Mouse (Mus musculus) right cerebral cortex, postnatal 25 days (tissue): ENCODE data around the gene Adra2b.

Source experiments
- DNase-seq: peaks from one replicate; pipeline ENCODE4 v3.0.0; 2022

The Adra2b gene

DNA sequence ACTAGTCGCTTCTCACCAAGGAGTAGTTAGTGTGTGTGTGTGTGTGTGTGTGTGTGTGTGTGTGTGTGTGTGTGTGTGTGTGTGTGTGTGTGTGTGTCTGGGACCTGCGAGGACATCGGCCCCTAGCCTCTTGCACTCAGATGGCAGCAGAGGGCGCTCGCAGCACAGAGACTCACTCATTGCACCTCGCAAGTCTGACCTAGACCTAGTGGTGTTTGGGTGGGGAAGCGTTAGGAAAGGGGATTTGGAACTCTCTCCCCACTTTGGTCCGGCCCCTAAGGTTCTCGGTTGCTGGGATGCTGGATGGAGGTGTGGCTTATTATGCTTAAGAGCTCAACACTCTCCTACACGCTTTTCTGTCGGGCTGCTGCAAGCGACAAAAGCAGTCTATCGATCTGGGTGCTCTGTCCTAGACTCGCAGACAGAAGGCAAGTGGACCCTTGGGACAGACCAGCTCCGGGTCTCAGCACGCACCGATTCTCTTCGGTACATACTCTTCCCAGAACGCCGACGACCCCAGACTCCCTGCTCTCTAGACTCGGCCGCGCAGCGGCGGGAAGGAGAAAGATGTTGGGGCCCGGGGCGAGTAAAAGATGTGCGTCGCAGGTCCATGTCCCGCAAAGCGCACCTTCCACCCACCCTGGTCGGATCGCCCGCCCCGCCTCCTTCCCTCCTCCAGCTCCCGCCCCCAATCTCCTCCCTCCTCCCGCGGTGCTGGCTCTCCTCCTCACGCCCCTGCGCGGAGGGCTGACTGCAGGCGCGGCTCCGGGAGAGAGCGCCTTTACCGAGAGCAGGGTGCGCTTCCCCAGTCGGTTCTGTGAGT is at the start of gene Adra2b:
Gene Adra2b, plus strand, starts transcription at position 750 of the 823 bp plus-strand sequence.
- DNase-seq, result peak; percentile 74

DNA sequence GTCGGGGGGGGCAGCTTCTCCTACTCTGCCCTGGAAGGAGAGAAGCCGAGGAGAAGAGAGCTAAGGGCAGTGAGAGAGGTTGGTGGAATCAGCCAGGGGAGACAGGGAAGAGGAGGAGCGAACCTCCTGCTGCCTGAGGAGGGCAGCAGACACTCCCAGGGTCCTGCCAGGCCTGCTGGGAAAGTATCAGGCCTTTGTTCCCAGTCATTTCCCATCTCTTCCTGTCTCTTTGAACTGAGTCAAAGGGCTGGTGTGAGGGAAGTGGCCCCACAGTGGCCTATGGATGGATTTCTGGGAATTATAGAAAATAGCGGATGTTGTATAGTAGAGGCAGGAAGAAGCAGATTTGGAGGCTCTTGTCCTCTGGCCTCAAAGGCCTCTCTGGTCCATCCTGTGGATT is 49.1 kb upstream of the Adra2b start:
- DNase-seq, result no peak

DNA sequence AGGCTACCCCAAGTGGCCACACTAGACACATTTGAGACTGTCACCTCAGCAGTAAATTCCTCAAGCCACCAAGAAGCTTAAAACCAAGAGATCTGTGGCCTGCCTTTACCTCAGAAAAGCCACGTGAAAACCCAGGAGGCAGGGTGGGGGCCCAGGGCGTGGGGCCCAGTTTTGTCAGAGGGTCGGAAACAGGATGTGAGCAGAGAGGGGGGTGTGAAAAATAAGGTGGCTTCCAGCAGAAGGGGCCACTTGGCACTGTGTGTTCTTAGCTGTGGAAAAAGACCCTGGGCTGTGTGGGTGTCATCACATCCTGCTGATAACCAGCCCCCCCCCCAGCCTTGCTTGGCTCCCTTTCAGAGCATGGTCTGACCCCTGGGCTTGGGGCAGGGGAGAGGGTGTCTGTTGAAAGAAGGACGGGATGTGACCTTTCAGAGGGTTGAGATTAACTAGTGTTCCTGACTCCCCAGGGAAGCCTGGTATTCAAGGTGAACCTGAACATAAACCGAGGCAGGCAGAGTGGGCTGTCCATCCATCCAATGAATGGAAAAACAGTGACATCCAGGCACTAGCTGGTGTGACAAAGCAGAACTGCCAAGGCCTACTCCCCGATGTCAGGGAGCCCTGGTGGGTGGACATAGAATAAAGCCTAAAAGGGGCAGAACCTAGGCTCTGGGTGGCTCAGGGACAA is 48.4 kb upstream of the Adra2b start:
- DNase-seq, result no peak

DNA sequence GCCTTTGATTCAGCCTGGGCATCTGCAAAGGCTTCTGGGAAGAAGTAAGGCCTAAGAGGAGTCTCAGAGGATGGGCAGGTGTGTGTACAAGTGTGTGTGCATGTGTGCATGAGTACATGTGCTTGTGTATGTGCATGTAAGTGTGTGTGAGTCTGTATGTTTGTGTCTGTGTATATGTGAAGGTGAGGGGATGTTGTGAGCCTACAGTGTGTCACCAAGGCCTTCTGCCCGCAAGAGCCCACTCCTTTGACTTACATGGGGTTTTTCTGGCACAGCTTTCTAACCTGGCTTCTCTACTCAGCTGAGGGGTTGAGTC is 47.9 kb upstream of the Adra2b start:
- no peak for DNase-seq

DNA sequence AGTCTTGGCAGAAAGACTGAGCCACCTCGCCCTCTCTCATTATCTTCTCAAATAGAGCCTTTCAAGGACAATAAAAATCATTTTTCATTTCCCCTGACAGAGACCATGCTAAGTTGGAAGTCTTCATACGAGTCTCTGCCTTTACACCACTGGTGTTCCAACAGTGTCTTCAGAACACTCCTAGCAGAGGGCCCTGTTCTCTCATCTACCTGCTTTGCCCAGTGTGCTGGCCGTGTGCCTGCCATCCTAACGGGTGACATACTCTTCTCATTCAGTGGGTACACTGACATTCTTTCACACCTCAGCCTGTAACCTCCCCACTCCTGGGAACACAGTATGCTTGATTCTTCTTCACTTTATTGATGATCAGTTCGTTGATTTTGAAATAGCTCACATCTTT is 46.6 kb upstream of the Adra2b start:
- no peak for DNase-seq

DNA sequence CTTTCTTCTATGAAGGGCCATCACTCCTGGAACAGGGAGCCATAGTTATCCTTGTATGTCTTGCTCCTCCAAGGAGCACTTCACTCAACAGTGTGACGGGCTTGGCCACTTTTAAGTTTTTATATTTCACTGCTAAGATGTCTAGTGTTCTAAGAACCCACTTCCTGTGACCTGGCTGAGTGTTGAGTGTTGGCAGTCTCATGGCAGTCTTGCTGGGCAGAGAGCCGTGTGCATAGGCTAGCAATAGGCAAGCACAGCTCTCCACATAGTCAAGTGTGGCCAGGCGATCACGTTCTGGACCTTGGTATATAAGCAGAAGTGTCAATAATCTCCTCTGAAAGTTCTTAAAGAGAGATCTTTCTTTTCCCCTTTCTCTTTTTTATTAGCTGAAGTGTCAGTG is 44.9 kb upstream of the Adra2b start:
- DNase-seq, result no peak

DNA sequence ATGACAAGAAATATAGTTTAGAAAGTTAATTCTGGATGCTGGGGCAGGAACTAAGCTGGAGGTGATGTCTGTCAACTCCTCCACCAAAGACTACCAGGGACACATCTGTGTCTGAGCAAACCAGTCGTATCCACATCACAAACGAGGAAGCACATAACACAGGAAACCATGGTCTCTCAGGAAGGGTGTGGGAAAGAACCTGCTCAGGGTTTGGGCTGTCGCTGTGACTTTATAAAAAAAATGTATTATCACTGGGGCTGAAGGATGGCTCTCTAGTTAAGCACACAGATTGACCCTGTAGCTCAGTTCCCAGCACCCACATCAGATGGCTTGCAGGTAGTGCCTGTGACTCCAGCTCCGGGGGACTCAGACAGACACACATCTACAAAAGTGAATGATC is 43.9 kb upstream of the Adra2b start:
- DNase-seq, result no peak

DNA sequence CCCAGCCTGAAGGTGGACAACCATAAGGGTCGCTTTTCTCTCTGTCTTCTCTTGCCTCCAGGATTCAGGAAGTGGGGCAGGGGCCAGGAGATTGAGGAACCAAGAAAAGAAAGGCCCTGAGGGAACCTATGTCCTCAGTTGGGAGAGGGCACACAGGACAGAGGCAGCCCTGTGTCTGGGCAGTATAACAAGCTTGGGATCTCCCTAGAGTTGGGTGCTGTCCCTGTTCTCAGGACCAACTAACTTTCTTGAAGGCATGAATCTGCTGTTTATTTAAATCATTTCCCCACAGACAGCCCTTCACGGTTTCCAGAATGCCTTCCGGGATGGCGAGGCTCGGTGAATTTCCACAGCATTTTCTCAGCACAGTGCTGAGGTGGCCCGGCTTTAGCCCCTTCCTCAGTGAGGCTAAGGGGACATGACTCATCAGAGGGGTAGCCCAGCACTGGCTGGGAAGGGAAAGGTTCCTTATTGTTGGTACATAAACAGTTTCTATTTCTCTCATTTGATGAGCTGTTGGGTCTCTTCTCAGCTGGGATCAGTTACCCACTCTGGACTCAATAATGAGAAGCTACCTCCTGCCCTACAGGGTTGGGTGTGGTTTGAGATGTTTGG is 40.2 kb upstream of the Adra2b start:
- no peak for DNase-seq

DNA sequence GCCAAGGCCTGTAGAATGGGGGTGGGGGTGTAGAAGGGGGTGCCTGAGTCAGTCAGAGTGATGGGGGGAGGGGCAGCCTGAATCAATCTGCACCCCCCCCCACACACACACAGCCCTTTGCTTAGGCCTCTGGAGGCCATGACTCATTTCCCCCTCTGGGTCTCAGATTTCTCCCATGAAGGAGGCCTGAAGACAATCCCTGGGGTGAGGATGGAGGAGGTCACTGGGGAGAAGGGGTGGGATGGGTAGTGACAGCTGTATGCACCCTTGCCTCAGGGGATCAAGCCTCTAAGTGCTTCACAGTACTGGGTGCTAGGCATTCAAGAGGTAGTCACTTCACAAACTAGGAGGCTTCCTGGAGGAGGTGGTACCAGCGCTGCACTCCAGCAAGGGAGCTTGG is 39.3 kb upstream of the Adra2b start:
- DNase-seq, result no peak

DNA sequence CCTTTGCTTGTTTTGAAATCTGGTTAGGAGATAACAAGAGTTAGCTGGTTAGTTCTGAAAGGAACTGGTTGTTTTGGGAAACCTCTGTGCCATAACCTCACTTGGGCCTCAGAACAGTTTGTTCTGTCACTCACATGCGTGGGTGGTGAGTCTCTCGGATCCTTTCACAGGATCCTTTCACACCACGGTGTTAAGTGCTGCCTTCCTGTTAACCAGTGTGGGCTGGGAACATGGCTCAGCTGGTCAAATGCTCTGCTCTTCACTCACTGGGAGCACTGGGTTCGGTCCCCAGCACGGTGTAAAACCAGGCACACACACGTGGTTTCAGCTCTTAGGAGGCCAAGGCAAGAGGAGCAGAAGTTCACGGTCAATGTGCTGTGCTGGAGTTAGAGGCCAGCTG is 38.6 kb upstream of the Adra2b start:
- DNase-seq, result no peak

DNA sequence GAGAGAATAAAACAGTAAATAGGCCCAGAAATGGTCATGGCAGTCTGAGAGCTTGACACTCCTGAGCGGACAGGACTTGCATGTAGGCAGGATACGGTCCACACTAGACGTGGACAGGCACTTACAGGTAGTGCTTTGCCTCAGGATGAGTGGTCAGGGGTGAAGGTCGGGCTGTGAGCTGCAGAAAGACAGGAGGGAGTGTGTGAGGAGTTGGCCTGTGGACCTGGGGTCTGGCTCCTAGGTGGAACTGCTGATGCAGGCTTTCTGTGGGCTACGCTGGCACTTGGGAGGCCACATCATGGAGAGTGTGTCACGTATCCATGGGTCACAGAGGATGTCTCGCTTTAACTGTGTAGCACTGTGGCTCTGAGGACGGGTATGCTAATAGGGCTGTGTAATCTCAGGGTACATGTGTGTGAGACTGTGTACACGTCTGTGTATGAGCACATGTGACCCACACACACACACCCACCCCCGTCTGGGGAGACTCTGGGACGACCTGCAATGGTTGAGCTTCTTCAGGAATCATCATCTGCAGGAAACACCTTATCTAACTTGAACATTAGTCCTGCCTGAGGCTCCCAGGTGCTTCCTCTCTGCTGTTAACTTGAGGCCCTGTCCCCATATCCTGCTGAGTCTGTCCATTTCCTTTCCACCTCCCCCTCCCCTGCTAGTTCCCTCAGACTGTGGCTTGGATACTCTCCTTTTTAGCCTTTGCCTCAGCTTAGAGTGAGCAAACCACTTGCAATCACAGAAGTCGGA is 34.7 kb upstream of the Adra2b start:
- no peak for DNase-seq

DNA sequence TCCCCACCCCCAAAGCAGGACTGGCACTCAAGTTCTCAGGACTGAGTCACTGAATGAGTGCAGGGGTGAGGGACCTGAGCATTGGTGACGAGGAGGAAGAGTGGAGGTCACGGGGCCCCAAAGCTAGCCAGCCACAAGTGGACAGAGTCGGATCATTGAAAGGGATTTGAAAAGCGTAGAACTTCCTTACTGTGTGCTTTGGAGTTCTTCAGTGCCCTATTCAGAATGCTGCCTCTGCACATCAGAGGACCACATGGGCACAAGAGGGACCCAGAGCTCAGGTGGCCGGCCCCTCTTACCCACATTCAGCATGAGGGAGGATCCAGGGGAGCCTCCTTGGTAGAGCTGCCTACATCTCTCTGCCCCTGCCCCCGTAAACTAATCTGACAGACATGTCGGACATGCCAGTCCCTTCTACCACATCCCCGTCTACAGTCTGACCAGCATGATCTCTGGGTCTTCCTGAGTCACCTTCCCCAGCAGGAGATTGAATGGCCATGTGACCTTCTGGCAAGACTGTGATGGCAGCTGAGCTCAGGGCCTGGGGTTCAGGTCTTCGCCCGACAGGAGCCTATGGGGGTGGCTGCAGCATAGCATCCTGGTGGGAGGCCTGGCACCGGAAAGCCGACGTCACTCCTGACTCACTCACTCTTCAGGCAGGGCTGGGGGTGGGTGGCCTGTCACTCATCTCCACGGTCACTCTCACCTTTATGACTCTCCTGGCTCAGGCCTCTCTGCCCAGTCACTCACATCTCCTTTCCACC is 30.0 kb upstream of the Adra2b start:
- DNase-seq, result no peak

DNA sequence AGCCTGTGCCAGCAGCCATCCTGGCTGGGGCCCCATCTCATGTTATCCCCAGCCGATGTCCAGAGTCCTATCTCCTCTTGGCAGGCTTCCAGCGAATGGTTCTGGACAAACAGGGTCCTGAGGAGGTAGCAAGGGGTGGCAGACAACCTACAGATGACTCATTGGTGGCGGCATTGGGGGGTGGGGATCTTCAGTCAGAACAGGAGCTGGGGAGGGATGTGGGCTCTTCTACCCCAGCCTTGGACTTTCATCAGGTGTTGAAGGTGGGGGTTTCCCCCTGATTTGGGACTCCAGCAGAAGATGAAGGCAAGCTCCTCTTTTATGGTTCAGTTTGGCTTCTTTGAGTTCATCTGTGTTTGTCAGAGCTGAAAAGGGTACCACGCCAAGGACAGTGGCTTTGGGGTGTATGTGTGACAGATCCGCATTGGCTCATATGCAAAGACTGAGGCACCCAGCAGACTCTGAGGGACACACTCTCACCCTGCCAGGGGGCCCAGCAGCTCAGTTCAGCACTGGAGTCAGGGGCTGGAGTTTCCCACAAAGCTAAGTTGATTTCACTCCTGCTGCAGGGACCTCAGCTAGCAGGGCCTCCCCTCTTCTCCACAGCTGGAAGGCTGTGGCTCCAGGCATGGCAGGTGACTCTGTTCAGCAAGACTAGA is 28.9 kb upstream of the Adra2b start:
- DNase-seq, result no peak

DNA sequence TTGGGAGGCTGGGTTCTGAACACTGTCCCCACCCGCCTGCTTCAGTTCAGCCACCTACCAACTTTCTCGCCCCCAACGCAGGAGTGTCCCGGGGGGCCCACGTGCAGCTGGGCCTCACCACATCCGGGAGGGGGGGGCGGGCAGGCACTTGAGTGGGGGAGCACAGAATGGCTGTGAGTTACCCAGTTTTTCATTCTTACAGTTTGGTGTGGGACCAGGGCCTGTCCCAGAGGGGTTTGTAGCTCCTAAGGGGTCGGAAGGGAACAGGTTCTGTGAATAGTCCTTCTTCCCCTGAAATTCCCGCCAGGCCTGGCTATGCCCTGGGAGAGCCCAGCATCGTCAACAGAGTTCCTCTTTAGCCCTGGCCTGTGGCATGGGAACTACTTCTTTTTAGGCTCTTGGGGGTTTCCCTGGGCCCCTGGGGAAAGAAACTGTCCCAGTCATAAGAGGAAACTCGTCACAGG is 27.9 kb upstream of the Adra2b start:
- no peak for DNase-seq

DNA sequence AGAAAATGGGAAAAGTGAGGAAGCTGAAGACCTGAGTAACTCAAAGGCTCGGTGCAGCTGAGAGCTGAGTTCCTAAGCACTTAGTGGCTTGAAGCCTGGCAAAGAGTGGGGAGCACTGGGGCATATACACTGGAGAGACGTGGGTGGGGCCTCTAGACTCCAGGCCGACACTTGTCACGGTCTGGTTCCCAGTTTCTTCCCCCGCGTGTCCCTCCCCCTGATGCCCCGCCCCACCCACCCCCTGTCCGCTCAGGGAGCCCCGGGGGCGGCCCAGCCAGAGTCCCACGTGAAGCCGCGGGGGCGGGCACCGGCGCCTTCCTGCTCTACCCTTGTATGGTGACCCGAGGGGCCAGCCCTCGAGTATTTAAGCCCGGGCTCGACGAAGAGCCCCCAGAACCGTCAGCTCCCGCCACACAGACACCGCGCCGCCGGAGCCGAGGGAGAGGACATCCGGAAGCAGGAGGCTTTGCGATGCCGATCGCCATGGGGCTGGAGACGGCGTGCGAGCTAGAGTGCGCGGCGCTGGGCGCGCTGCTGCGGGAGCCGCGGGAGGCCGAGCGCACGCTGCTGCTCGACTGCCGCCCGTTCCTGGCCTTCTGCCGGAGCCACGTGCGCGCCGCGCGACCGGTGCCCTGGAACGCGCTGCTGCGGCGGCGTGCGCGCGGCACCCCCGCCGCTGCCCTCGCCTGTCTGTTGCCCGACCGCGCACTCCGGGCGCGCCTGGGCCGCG is 27.1 kb upstream of the Adra2b start, which contains the start of gene Dusp2:
Gene Dusp2, plus strand, starts transcription at position 393 of the 730 bp plus-strand sequence.
- DNase-seq, result peak; percentile 75

DNA sequence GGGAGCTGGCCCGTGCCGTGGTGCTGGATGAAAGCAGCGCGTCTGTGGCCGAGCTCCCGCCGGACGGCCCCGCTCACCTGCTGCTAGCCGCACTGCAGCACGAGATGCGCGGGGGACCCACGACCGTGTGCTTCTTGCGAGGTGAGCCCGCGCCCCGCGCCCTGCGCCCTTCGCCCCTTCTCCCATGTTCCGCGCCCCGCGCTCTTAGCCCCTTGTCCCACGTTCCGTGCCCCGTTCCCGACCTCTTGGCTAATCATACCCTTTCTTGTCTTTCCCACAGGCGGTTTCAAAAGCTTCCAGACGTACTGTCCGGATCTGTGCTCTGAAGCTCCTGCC is 26.5 kb upstream of the Adra2b start:
- DNase-seq, result no peak

DNA sequence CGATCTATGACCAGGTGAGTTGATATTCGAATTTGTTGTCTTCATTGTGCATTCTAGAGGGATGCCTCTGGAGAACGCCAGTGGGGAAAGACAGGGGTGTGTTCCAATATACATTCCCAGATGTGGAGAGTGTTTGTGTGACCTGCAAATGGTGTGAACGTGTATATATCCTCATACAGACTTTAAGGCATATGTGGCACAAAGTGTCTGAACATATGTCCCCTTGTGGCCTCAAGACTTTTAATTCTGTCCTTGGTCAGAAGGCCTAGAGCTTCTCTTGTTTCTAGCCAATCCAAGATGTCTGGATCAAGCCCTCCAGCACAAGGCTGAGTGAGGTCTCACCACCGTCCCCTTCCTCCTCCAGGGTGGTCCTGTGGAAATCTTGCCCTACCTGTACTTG is 26.1 kb upstream of the Adra2b start:
- no peak for DNase-seq

DNA sequence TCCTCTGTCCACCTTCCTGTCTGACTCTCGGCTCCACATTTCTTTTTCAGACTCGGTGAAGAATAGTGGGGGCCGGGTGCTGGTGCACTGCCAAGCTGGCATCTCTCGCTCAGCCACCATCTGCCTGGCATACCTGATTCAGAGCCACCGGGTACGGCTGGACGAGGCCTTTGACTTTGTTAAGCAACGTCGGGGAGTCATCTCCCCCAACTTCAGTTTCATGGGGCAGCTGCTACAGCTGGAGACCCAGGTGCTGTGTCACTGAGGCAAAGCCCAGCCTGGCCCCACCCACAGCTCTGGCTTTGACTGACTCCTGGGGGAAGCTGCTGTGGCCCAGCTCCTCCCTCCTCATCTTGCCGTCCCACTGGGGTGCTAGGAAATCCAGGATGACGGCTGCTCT is 25.5 kb upstream of the Adra2b start:
- peak; percentile 13 for DNase-seq

DNA sequence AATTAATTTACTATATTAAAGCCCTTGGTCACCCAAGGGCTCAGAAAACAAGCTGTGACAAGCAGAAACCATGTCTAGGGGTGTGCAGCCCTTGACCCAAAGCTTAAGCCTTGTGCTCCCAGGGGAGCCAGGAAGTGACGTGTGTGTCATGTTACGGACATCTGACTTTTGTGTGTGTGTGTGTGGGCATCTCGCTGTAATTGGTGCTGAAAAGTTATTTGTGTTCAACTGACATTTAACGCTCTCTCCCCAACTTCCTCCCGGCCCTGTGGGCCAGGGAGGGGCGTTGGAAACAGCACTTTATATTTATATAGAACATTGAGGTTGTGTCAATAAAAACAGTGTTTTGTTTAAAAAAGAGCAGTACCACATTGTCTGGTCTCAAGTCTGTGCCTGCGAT is 25.0 kb upstream of the Adra2b start:
- no peak for DNase-seq

DNA sequence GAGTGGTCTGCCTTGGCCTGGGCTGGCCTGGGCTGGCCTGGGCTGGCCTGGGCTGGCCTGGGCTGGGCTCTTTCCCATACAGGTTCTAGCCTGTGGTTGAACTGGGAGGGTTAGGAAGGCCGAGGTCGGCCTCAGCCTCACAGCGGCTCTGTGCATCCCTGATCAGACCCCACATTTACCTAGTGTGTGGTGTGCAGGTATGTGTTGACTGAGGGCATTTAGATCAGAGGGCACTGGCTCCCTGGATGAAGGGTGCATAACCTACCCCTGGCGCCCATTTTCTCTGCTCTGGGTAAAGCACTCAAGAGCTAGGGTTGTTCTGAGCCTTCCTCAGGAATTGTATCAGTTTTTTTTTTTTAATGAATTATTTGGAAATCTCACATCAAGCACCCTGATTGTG is 24.6 kb upstream of the Adra2b start, which contains the start of gene Astl:
Gene Astl, plus strand, starts transcription at position 224 of the 400 bp plus-strand sequence.
- no peak for DNase-seq

DNA sequence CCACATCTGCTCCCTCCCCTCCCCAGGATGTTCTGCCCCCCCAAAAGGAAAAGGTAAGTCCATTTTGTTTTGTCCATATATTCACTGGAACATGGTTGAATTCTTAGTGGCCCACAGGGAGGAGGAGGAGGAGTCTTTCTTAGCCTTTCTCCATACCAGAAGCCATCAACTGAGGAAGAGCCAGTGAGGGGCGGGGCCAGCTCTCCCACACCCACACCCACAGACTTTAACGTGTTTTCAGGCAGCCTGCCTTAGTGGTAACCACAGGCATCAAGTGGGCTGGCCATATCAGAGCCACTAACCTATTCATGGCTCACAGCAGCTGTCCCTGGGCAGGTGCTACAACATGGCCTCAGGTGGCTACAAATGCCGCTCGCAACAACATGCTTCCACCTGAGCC is 24.2 kb upstream of the Adra2b start:
- DNase-seq, result no peak
